Mouse (Mus musculus): ENCODE measurements around the gene Cyp2d12. TPM values are rescaled to one million over a fixed set of nuclear protein-coding genes. Genes with fewer than 3 reads are reported as not detected.
"Not testable (repeated sequence)": the region's sequence is repeated elsewhere in the genome, so short reads cannot be mapped to it uniquely, and the experiment has no call there.

Gene Cyp2d12
- not detected in 2 replicates for polyA plus RNA-seq (2014; fragmentation: Nextera tagmentation; extraction: Ambion mirVana)

- ATAC-seq (ENCODE audit: insufficient number of reproducible peaks, insufficient read depth, low FRiP score, low read depth), result no peak
- Histone ChIP-seq H3K27ac (ENCODE audit: low read length) (no peak within 1 kb of the TSS), H3K27me3 (ENCODE audit: control insufficient read depth, insufficient read depth, low read length) (no peaks in the 10 kb centered on the region), H3K9ac (replicated peaks; ENCODE audit: low read depth, low read length) (no peak within 1 kb of the TSS), H3K4me1 (ENCODE audit: control insufficient read depth, insufficient read depth, low read length) (no peaks in the 10 kb centered on the region), H3K4me2 (replicated peaks; ENCODE audit: low read depth, low read length) (no peak within 1 kb of the TSS), H3K9me3 (ENCODE audit: control insufficient read depth, low read depth, low read length) (peaks cover 7% of the 10 kb centered on the region; the same call in 1 of the 2 replicates), H3K4me3 (ENCODE audit: low read depth, low read length) (no peak within 1 kb of the TSS), H3K36me3 (ENCODE audit: control insufficient read depth, insufficient read depth, low read length) (no peaks in the 10 kb centered on the region)
- 80% methylated on average over 7 of the region's 7 CpGs for WGBS
These were observed at the start of gene Cyp2d12 for GRCm38 (mm10) chr15:82554531-82555230. Cyp2d12 (plus strand) TSS chr15:82555072.

DNA sequence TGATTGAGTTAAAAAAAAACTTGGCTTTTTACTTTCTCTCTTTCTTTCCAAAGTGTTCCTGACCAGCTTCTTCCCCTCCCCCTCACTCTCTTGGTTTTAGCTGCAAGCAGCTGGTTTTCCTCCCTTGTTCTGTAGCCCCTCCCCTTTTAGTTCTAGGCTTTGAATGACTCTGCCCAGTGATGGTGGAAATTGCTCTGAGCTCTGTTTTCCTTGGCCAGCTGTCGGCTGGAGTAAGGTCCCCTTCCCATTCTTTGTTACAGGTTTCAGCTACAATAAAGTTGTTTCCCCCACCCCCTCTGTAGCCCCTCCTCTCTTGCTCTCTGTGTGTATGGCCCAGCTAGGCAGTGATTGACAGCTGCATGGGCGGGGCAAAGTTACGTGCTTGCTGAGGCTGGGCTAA, 47.9 kb upstream of the Cyp2d12 start:
- Histone ChIP-seq H3K27me3 (ENCODE audit: control insufficient read depth, insufficient read depth, low read length) (no peaks in the 10 kb centered on the region), H3K4me3 (ENCODE audit: low read depth, low read length) (no peak overlapping the region), H3K9me3 (ENCODE audit: control insufficient read depth, low read depth, low read length) (peaks cover 8% of the 10 kb centered on the region; the same call in 1 of the 2 replicates), H3K4me1 (ENCODE audit: control insufficient read depth, insufficient read depth, low read length) (no peaks in the 10 kb centered on the region), H3K27ac (ENCODE audit: low read length) (no peak overlapping the region), H3K9ac (replicated peaks; ENCODE audit: low read depth, low read length) (no peak overlapping the region), H3K4me2 (replicated peaks; ENCODE audit: low read depth, low read length) (no peak overlapping the region), H3K36me3 (ENCODE audit: control insufficient read depth, insufficient read depth, low read length) (no peaks in the 10 kb centered on the region)
- 64% methylated on average over 3 of the region's 3 CpGs for whole genome bisulfite sequencing
- no peak for ATAC-seq (ENCODE audit: insufficient number of reproducible peaks, insufficient read depth, low FRiP score, low read depth)

- not testable (repeated sequence) for H3K4me3 ChIP-seq (ENCODE audit: low read depth, low read length); H3K27ac ChIP-seq (ENCODE audit: low read length); ATAC-seq (ENCODE audit: insufficient number of reproducible peaks, insufficient read depth, low FRiP score, low read depth); H3K4me2 ChIP-seq (replicated peaks; ENCODE audit: low read depth, low read length); H3K27me3 ChIP-seq (ENCODE audit: control insufficient read depth, insufficient read depth, low read length); H3K9ac ChIP-seq (replicated peaks; ENCODE audit: low read depth, low read length); H3K4me1 ChIP-seq (ENCODE audit: control insufficient read depth, insufficient read depth, low read length); H3K9me3 ChIP-seq (ENCODE audit: control insufficient read depth, low read depth, low read length); H3K36me3 ChIP-seq (ENCODE audit: control insufficient read depth, insufficient read depth, low read length)
- 47% methylated on average over 4 of the region's 4 CpGs for WGBS
These were observed 47.1 kb upstream of the Cyp2d12 start for GRCm38 (mm10) chr15:82507740-82508139.

DNA sequence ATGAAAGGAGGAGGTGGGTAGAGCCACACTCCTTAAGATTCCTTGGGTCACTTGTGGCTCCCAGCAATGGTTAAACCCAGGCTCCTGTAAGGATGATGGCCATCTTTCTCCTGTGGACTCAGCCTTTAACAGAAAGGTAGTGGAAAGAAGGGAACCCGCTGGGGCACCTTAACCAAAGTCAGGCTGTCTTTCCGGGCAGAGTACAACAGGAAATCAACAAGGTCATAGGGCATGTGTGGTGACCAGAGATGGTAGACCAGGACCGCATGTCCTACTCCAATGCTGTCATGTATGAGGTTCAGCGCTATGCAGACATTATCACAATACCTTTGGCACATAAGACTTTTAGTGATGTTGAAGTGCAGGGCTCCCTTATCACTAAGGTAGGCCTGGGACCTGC, 45.4 kb upstream of the Cyp2d12 start:
- not testable (repeated sequence) for H3K9me3 ChIP-seq (ENCODE audit: control insufficient read depth, low read depth, low read length); H3K4me2 ChIP-seq (replicated peaks; ENCODE audit: low read depth, low read length); H3K9ac ChIP-seq (replicated peaks; ENCODE audit: low read depth, low read length); H3K27me3 ChIP-seq (ENCODE audit: control insufficient read depth, insufficient read depth, low read length); H3K4me3 ChIP-seq (ENCODE audit: low read depth, low read length); H3K27ac ChIP-seq (ENCODE audit: low read length); H3K36me3 ChIP-seq (ENCODE audit: control insufficient read depth, insufficient read depth, low read length); H3K4me1 ChIP-seq (ENCODE audit: control insufficient read depth, insufficient read depth, low read length); ATAC-seq (ENCODE audit: insufficient number of reproducible peaks, insufficient read depth, low FRiP score, low read depth)
- 80% methylated on average over 4 of the region's 4 CpGs for WGBS

- not testable (repeated sequence) for H3K4me3 ChIP-seq (ENCODE audit: low read depth, low read length); H3K9me3 ChIP-seq (ENCODE audit: control insufficient read depth, low read depth, low read length); H3K36me3 ChIP-seq (ENCODE audit: control insufficient read depth, insufficient read depth, low read length); H3K4me2 ChIP-seq (replicated peaks; ENCODE audit: low read depth, low read length); H3K27me3 ChIP-seq (ENCODE audit: control insufficient read depth, insufficient read depth, low read length); H3K9ac ChIP-seq (replicated peaks; ENCODE audit: low read depth, low read length); H3K27ac ChIP-seq (ENCODE audit: low read length); H3K4me1 ChIP-seq (ENCODE audit: control insufficient read depth, insufficient read depth, low read length); ATAC-seq (ENCODE audit: insufficient number of reproducible peaks, insufficient read depth, low FRiP score, low read depth)
These were observed 44.4 kb upstream of the Cyp2d12 start for GRCm38 (mm10) chr15:82510500-82510899.

DNA sequence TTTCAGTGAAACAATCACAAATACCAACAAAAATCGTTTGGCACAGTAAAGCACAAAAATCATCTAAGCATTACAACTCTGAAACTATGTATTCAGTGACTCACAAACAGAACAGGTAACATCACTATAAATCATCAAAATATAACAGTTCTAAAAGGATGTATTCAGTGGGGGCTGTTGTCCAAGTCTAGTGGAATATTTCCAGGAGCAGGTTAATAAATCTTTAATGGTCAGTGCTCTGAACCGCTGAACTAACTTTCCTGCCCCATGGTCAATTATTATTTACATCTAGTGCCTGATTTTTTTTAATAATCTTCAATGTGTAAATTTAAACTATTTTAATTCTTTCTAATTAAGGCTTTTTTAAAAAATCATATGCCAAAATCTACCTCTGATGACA, 42.8 kb upstream of the Cyp2d12 start:
- H3K4me3 ChIP-seq (ENCODE audit: low read depth, low read length); H3K27ac ChIP-seq (ENCODE audit: low read length); H3K27me3 ChIP-seq (ENCODE audit: control insufficient read depth, insufficient read depth, low read length); ATAC-seq (ENCODE audit: insufficient number of reproducible peaks, insufficient read depth, low FRiP score, low read depth); H3K4me1 ChIP-seq (ENCODE audit: control insufficient read depth, insufficient read depth, low read length); H3K36me3 ChIP-seq (ENCODE audit: control insufficient read depth, insufficient read depth, low read length); H3K4me2 ChIP-seq (replicated peaks; ENCODE audit: low read depth, low read length); H3K9me3 ChIP-seq (ENCODE audit: control insufficient read depth, low read depth, low read length); H3K9ac ChIP-seq (replicated peaks; ENCODE audit: low read depth, low read length): not testable (repeated sequence)
- 67% methylated on average over 2 of the region's 2 CpGs for WGBS

GRCm38 (mm10) chr15:82516174-82516573, 38.7 kb upstream of the Cyp2d12 start:
- ATAC-seq (ENCODE audit: insufficient number of reproducible peaks, insufficient read depth, low FRiP score, low read depth); H3K9ac ChIP-seq (replicated peaks; ENCODE audit: low read depth, low read length); H3K36me3 ChIP-seq (ENCODE audit: control insufficient read depth, insufficient read depth, low read length); H3K9me3 ChIP-seq (ENCODE audit: control insufficient read depth, low read depth, low read length); H3K4me3 ChIP-seq (ENCODE audit: low read depth, low read length); H3K4me1 ChIP-seq (ENCODE audit: control insufficient read depth, insufficient read depth, low read length); H3K4me2 ChIP-seq (replicated peaks; ENCODE audit: low read depth, low read length); H3K27ac ChIP-seq (ENCODE audit: low read length); H3K27me3 ChIP-seq (ENCODE audit: control insufficient read depth, insufficient read depth, low read length): not testable (repeated sequence)
- WGBS, result 89% methylated on average over 23 of the region's 23 CpGs

DNA sequence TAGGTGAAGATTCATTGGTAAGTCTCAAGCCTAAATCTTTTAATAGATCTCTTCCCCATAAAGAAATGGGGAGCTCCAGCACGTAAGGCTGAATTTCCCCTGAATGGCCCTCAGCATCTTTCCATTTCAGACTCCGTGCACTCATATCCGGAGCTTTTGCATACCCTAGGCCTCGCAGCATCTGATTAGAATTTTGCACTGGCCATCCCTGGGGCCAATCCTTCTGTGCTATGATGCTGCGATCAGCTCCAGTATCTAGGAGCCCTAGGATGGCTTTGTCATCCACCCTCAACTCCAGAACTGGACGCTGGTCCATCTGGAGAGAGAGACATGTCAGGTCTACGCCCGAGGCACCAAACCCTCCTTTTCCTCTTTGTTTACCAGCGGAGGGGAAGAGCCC, 27.5 kb upstream of the Cyp2d12 start:
- not testable (repeated sequence) for H3K27ac ChIP-seq (ENCODE audit: low read length); H3K36me3 ChIP-seq (ENCODE audit: control insufficient read depth, insufficient read depth, low read length); H3K9me3 ChIP-seq (ENCODE audit: control insufficient read depth, low read depth, low read length); H3K9ac ChIP-seq (replicated peaks; ENCODE audit: low read depth, low read length); H3K27me3 ChIP-seq (ENCODE audit: control insufficient read depth, insufficient read depth, low read length); ATAC-seq (ENCODE audit: insufficient number of reproducible peaks, insufficient read depth, low FRiP score, low read depth); H3K4me2 ChIP-seq (replicated peaks; ENCODE audit: low read depth, low read length); H3K4me1 ChIP-seq (ENCODE audit: control insufficient read depth, insufficient read depth, low read length); H3K4me3 ChIP-seq (ENCODE audit: low read depth, low read length)
- WGBS, result 79% methylated on average over 4 of the region's 9 CpGs

DNA sequence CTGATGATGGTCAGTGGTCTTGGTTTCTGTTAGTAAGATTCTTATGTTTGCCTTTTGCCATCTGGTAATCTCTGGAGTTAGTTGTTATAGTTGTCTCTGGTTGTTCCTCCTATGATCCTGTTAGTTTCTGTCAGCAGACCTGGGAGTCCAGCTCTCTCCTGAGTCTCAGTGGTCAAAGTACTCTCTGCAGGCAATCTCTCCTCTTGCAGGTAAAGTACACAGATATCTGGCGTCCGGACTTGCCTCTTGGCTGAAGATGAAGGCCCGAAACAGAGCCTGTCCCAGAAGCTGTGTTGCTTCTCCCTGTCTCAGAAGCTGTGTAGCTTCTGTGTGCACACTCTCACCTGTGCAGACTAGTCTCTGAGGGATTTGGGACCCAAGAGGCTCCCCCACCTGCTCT, 22.2 kb upstream of the Cyp2d12 start:
- H3K9me3 ChIP-seq (ENCODE audit: control insufficient read depth, low read depth, low read length); H3K27ac ChIP-seq (ENCODE audit: low read length); H3K36me3 ChIP-seq (ENCODE audit: control insufficient read depth, insufficient read depth, low read length); H3K9ac ChIP-seq (replicated peaks; ENCODE audit: low read depth, low read length); H3K4me2 ChIP-seq (replicated peaks; ENCODE audit: low read depth, low read length); H3K27me3 ChIP-seq (ENCODE audit: control insufficient read depth, insufficient read depth, low read length); H3K4me1 ChIP-seq (ENCODE audit: control insufficient read depth, insufficient read depth, low read length); H3K4me3 ChIP-seq (ENCODE audit: low read depth, low read length); ATAC-seq (ENCODE audit: insufficient number of reproducible peaks, insufficient read depth, low FRiP score, low read depth): not testable (repeated sequence)
- 93% methylated on average over 3 of the region's 3 CpGs for WGBS

Data from stomach, embryonic 14.5 days (tissue).